Mouse (Mus musculus): ENCODE results near the gene Golt1a. TPM values are rescaled to one million over a fixed set of nuclear protein-coding genes. Genes with fewer than 3 reads are reported as not detected.
"Not testable (repeated sequence)": the region's sequence is repeated elsewhere in the genome, so short reads cannot be mapped to it uniquely, and the experiment has no call there.

The Golt1a gene
- polyA plus RNA-seq, 1 experiment from 2014 or later = not detected

- Histone ChIP-seq H3K9ac (replicated peaks; ENCODE audit: low read depth, low read length) (peak overlapping the region; percentile 34; the same call in 1 of the 2 replicates), H3K4me1 (ENCODE audit: control insufficient read depth, insufficient read depth, low read length) (peaks cover 12% of the 10 kb centered on the region), H3K4me2 (ENCODE audit: low read depth, low read length) (peak overlapping the region; percentile 51), H3K27me3 (ENCODE audit: control insufficient read depth, insufficient read depth, low read length) (no peaks in the 10 kb centered on the region), H3K4me3 (ENCODE audit: low read depth, low read length) (peak overlapping the region; percentile 24), H3K9me3 (ENCODE audit: control insufficient read depth, low read length) (no peaks in the 10 kb centered on the region), H3K27ac (ENCODE audit: low read depth, low read length) (no peak overlapping the region), H3K36me3 (ENCODE audit: control insufficient read depth, insufficient read depth, low read length) (no peaks in the 10 kb centered on the region)
- ATAC-seq (ENCODE audit: low read depth) = no peak
- 7% methylated on average over 34 of the region's 34 CpGs for WGBS
These were observed 19.5 kb downstream of the Golt1a start for GRCm38 (mm10) chr1:133328896-133329637.

- Histone ChIP-seq H3K27me3 (ENCODE audit: control insufficient read depth, insufficient read depth, low read length) (no peaks in the 10 kb centered on the region), H3K4me1 (ENCODE audit: control insufficient read depth, insufficient read depth, low read length) (peaks cover 12% of the 10 kb centered on the region), H3K36me3 (ENCODE audit: control insufficient read depth, insufficient read depth, low read length) (no peaks in the 10 kb centered on the region), H3K4me2 (ENCODE audit: low read depth, low read length) (peak overlapping the region; percentile 51), H3K4me3 (ENCODE audit: low read depth, low read length) (peak overlapping the region; percentile 24), H3K27ac (ENCODE audit: low read depth, low read length) (no peak overlapping the region), H3K9me3 (ENCODE audit: control insufficient read depth, low read length) (no peaks in the 10 kb centered on the region), H3K9ac (replicated peaks; ENCODE audit: low read depth, low read length) (peak overlapping the region; percentile 34; the same call in 1 of the 2 replicates)
- ATAC-seq (ENCODE audit: low read depth) = no peak
- 30% methylated on average over 7 of the region's 7 CpGs for WGBS
These were observed 20.0 kb downstream of the Golt1a start for GRCm38 (mm10) chr1:133329638-133329964.

GRCm38 (mm10) chr1:133331142-133331541, 21.5 kb downstream of the Golt1a start:
- no peaks in the 10 kb centered on the region for H3K27me3 ChIP-seq (ENCODE audit: control insufficient read depth, insufficient read depth, low read length)
- no peak overlapping the region for H3K4me3 ChIP-seq (ENCODE audit: low read depth, low read length)
- no peak overlapping the region for H3K27ac ChIP-seq (ENCODE audit: low read depth, low read length)
- ATAC-seq (ENCODE audit: low read depth) = peak; percentile 76; the same call in 1 of the 2 replicates
- H3K9me3 ChIP-seq (ENCODE audit: control insufficient read depth, low read length) = no peaks in the 10 kb centered on the region
- H3K4me2 ChIP-seq (ENCODE audit: low read depth, low read length) = no peak overlapping the region
- H3K9ac ChIP-seq (replicated peaks; ENCODE audit: low read depth, low read length) = no peak overlapping the region
- no peaks in the 10 kb centered on the region for H3K36me3 ChIP-seq (ENCODE audit: control insufficient read depth, insufficient read depth, low read length)
- 31% methylated on average over 3 of the region's 3 CpGs for WGBS
- H3K4me1 ChIP-seq (ENCODE audit: control insufficient read depth, insufficient read depth, low read length) = peaks cover 12% of the 10 kb centered on the region

- no peak overlapping the region for H3K4me2 ChIP-seq (ENCODE audit: low read depth, low read length)
- 93% methylated on average over 11 of the region's 11 CpGs for WGBS
- H3K9ac ChIP-seq (replicated peaks; ENCODE audit: low read depth, low read length) = no peak overlapping the region
- no peak for ATAC-seq (ENCODE audit: low read depth)
- no peaks in the 10 kb centered on the region for H3K27me3 ChIP-seq (ENCODE audit: control insufficient read depth, insufficient read depth, low read length)
- no peaks in the 10 kb centered on the region for H3K9me3 ChIP-seq (ENCODE audit: control insufficient read depth, low read length)
- H3K4me3 ChIP-seq (ENCODE audit: low read depth, low read length) = no peak overlapping the region
- H3K27ac ChIP-seq (ENCODE audit: low read depth, low read length) = no peak overlapping the region
- no peaks in the 10 kb centered on the region for H3K36me3 ChIP-seq (ENCODE audit: control insufficient read depth, insufficient read depth, low read length)
- H3K4me1 ChIP-seq (ENCODE audit: control insufficient read depth, insufficient read depth, low read length) = peaks cover 12% of the 10 kb centered on the region
These were observed 23.2 kb downstream of the Golt1a start for GRCm38 (mm10) chr1:133332656-133333430.

- no peak overlapping the region for H3K4me2 ChIP-seq (ENCODE audit: low read depth, low read length)
- ATAC-seq (ENCODE audit: low read depth) = no peak
- no peaks in the 10 kb centered on the region for H3K9me3 ChIP-seq (ENCODE audit: control insufficient read depth, low read length)
- no peaks in the 10 kb centered on the region for H3K27me3 ChIP-seq (ENCODE audit: control insufficient read depth, insufficient read depth, low read length)
- no peaks in the 10 kb centered on the region for H3K36me3 ChIP-seq (ENCODE audit: control insufficient read depth, insufficient read depth, low read length)
- no peak overlapping the region for H3K4me3 ChIP-seq (ENCODE audit: low read depth, low read length)
- H3K4me1 ChIP-seq (ENCODE audit: control insufficient read depth, insufficient read depth, low read length) = peaks cover 12% of the 10 kb centered on the region
- H3K27ac ChIP-seq (ENCODE audit: low read depth, low read length) = no peak overlapping the region
- H3K9ac ChIP-seq (replicated peaks; ENCODE audit: low read depth, low read length) = no peak overlapping the region
- WGBS = 59% methylated on average over 6 of the region's 6 CpGs
These were observed 24.3 kb downstream of the Golt1a start for GRCm38 (mm10) chr1:133333937-133334336.

- H3K9me3 ChIP-seq (ENCODE audit: control insufficient read depth, low read length); H3K4me1 ChIP-seq (ENCODE audit: control insufficient read depth, insufficient read depth, low read length); H3K9ac ChIP-seq (replicated peaks; ENCODE audit: low read depth, low read length); H3K4me3 ChIP-seq (ENCODE audit: low read depth, low read length); H3K36me3 ChIP-seq (ENCODE audit: control insufficient read depth, insufficient read depth, low read length); H3K27ac ChIP-seq (ENCODE audit: low read depth, low read length); ATAC-seq (ENCODE audit: low read depth); H3K4me2 ChIP-seq (ENCODE audit: low read depth, low read length); H3K27me3 ChIP-seq (ENCODE audit: control insufficient read depth, insufficient read depth, low read length): not testable (repeated sequence)
- WGBS = 71% methylated on average over 1 of the region's 1 CpGs
These were observed 30.8 kb downstream of the Golt1a start for GRCm38 (mm10) chr1:133340403-133340802.

- no peak overlapping the region for H3K9ac ChIP-seq (replicated peaks; ENCODE audit: low read depth, low read length)
- no peak overlapping the region for H3K4me3 ChIP-seq (ENCODE audit: low read depth, low read length)
- no peaks in the 10 kb centered on the region for H3K36me3 ChIP-seq (ENCODE audit: control insufficient read depth, insufficient read depth, low read length)
- no peaks in the 10 kb centered on the region for H3K9me3 ChIP-seq (ENCODE audit: control insufficient read depth, low read length)
- ATAC-seq (ENCODE audit: low read depth) = no peak
- no peak overlapping the region for H3K4me2 ChIP-seq (ENCODE audit: low read depth, low read length)
- H3K27me3 ChIP-seq (ENCODE audit: control insufficient read depth, insufficient read depth, low read length) = no peaks in the 10 kb centered on the region
- H3K27ac ChIP-seq (ENCODE audit: low read depth, low read length) = no peak overlapping the region
- 96% methylated on average over 2 of the region's 2 CpGs for WGBS
- no peaks in the 10 kb centered on the region for H3K4me1 ChIP-seq (ENCODE audit: control insufficient read depth, insufficient read depth, low read length)
These were observed 34.8 kb downstream of the Golt1a start for GRCm38 (mm10) chr1:133344357-133344756.

- 86% methylated on average over 9 of the region's 9 CpGs for WGBS
- no peak overlapping the region for H3K4me3 ChIP-seq (ENCODE audit: low read depth, low read length)
- H3K9me3 ChIP-seq (ENCODE audit: control insufficient read depth, low read length) = no peaks in the 10 kb centered on the region
- no peak overlapping the region for H3K27ac ChIP-seq (ENCODE audit: low read depth, low read length)
- H3K4me1 ChIP-seq (ENCODE audit: control insufficient read depth, insufficient read depth, low read length) = 0 out of 2 replicates have a peak, but pooled peaks cover 4% of the 10 kb centered on the region
- ATAC-seq (ENCODE audit: low read depth) = no peak
- no peak overlapping the region for H3K9ac ChIP-seq (replicated peaks; ENCODE audit: low read depth, low read length)
- H3K27me3 ChIP-seq (ENCODE audit: control insufficient read depth, insufficient read depth, low read length) = no peaks in the 10 kb centered on the region
- H3K36me3 ChIP-seq (ENCODE audit: control insufficient read depth, insufficient read depth, low read length) = no peaks in the 10 kb centered on the region
- no peak overlapping the region for H3K4me2 ChIP-seq (ENCODE audit: low read depth, low read length)
These were observed 36.9 kb downstream of the Golt1a start for GRCm38 (mm10) chr1:133346531-133346930.

GRCm38 (mm10) chr1:133347226-133347625, 37.6 kb downstream of the Golt1a start:
- 77% methylated on average over 3 of the region's 3 CpGs for WGBS
- H3K4me2 ChIP-seq (ENCODE audit: low read depth, low read length) = no peak overlapping the region

More at GRCm38 (mm10) chr1:133347226-133347625, 37.6 kb downstream of the Golt1a start:
- Histone ChIP-seq H3K27me3 (ENCODE audit: control insufficient read depth, insufficient read depth, low read length) (no peaks in the 10 kb centered on the region), H3K9ac (replicated peaks; ENCODE audit: low read depth, low read length) (no peak overlapping the region), H3K4me1 (ENCODE audit: control insufficient read depth, insufficient read depth, low read length) (0 out of 2 replicates have a peak, but pooled peaks cover 4% of the 10 kb centered on the region), H3K27ac (ENCODE audit: low read depth, low read length) (no peak overlapping the region), H3K9me3 (ENCODE audit: control insufficient read depth, low read length) (no peaks in the 10 kb centered on the region), H3K4me3 (ENCODE audit: low read depth, low read length) (no peak overlapping the region), H3K36me3 (ENCODE audit: control insufficient read depth, insufficient read depth, low read length) (no peaks in the 10 kb centered on the region)
- ATAC-seq (ENCODE audit: low read depth) = no peak

Data from neural tube, embryonic 14.5 days (tissue).